Mouse (Mus musculus) myocyte (in vitro differentiated cells): ENCODE data around the gene Mat1a.

Experiments
- CEBPB ChIP-seq: IDR thresholded peaks from 2 replicates; pipeline ENCODE4 v1.6.1; 2011; ENCODE audit warnings: mild to moderate bottlenecking, moderate library complexity; ENCODE audit not compliant: poor library complexity, insufficient read depth, severe bottlenecking
- MAX ChIP-seq: IDR thresholded peaks from one replicate; pipeline ENCODE4 v1.6.1; 2011; ENCODE audit warnings: low read depth, mild to moderate bottlenecking, control low read depth
- MYOG ChIP-seq, 3 experiments: IDR thresholded peaks; one replicate each; pipeline ENCODE4 v1.6.1; 2011; ENCODE audit warnings: control low read depth in 2 of 3, low read depth in 2 of 3, mild to moderate bottlenecking in 2 of 3; ENCODE audit not compliant: insufficient read length in 2 of 3, control insufficient read depth in 1 of 3, insufficient read depth in 1 of 3
- POLR2A ChIP-seq: IDR thresholded peaks from one replicate; pipeline ENCODE4 v1.6.1; 2011; ENCODE audit warnings: low read depth, mild to moderate bottlenecking, control low read depth, moderate library complexity; ENCODE audit not compliant: insufficient read length
- TCF12 ChIP-seq: IDR thresholded peaks from one replicate; pipeline ENCODE4 v1.6.1; 2011; ENCODE audit warnings: mild to moderate bottlenecking, control low read depth; ENCODE audit not compliant: poor library complexity, insufficient read depth, severe bottlenecking
- USF1 ChIP-seq: IDR thresholded peaks from one replicate; pipeline ENCODE4 v1.6.1; 2011; ENCODE audit warnings: low read depth, mild to moderate bottlenecking, control low read depth, moderate library complexity

DNA sequence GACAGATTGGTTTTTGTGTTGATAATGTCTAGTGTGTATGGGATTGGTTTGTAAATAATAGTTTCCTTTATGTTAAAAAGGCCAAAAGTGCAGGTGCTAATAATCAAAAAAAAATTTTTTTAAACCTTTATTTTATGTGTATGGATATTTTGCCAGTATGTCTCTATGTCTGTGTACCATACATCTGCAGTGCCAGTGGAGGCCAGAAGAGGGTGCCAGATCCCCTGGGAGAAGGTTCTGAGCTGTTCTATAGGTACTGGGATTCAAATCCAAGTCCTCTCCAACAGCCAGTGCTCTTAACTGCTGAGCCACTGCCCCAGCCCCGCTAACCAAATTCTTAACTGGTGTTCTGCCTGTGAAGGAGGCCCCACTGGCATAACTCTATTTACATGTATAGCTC lies 17.3 kb upstream of the Mat1a start:
- TF ChIP-seq MAX (no peak), CEBPB (no peak), MYOG (IDR thresholded peaks at IDR 0.05; ENCODE audit: control insufficient read depth in 1 of 3, insufficient read depth in 1 of 3, insufficient read length in 2 of 3, low read depth in 2 of 3) (no peak), TCF12 (no peak), USF1 (no peak), POLR2A (no peak)
